Mouse (Mus musculus) fat pad, adult 2 months (tissue): ENCODE measurements around the gene Hectd3.
A peak's percentile ranks its signal among the peaks of the same experiment; 100 is the strongest.

Experiments
- DNase-seq: peaks from one replicate; pipeline ENCODE4 v3.0.0-alpha.2; 2011; ENCODE audit warnings: low read depth, low spot score; ENCODE audit errors: extremely low read depth

Hectd3 gene

DNA sequence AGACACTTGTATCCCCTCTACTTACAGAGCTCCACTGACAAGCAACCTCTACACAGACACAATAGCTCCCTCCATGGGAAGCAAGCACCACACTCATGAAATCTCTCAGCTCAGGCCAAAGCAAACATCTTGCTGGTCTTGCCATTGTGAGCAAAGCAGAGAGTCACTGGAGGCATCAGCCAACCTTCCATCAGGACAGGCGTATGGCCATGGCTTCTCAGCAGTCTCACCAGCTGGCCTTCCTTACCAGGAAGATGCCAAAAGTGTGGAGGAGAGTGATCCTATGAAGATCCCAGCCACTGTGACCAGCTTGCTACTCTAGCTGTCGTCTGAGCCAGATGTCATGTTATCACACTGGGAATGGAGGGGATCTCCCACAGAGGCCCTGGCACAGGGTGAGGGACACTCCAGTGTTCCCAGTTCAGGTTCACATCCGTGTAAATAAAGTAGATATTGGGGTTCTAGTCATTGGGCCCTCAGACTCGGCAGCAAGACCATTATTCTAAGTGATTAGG is 19.8 kb downstream of the Hectd3 start:
- no peak for DNase-seq

DNA sequence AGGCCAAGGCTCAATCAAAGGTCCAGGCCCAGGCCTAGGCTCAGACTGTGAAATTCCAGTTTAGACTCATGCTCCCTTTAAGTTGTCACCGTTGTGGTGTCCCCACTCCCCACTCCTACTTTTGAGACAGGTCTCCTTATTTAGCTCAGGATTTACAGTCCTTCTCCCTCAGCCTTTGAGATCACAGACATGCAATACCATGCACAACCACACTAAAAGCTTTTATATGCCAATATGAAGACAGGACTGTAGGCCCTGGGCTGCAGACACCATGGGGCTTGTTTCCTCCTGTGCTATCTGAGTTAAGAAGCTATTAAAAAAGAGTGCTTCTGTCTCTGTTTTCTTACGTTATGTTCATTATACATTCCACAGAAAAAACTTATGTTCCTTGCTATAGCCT is 22.6 kb downstream of the Hectd3 start:
- DNase-seq = no peak

GRCm38 (mm10) chr4:117018327-117018726 is 23.2 kb downstream of the Hectd3 start:
- no peak for DNase-seq

GRCm38 (mm10) chr4:117019206-117020134 is 24.4 kb downstream of the Hectd3 start, which contains the start of gene Eif2b3:
Gene Eif2b3, plus strand, starts transcription at chr4:117019402.
- no peak for DNase-seq

DNA sequence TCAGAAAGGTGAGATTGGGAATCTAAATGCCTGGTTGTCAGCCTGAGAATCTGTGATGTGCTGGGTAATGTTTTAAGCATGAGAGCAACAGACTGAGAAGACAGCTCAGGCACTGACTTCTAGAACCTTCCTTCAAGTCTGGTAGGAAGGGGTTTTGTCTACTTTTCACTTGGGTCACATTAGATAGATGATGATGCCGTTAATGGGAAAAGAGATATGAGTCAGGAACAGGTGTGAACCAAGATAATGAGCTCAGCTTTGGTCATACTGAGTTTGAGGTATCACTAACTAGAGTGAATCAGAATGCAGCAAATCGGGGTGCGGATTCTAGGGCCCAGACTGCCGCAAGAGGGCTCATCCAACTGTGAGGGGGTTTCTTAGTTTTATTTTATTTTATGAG is 28.4 kb downstream of the Hectd3 start:
- no peak for DNase-seq

DNA sequence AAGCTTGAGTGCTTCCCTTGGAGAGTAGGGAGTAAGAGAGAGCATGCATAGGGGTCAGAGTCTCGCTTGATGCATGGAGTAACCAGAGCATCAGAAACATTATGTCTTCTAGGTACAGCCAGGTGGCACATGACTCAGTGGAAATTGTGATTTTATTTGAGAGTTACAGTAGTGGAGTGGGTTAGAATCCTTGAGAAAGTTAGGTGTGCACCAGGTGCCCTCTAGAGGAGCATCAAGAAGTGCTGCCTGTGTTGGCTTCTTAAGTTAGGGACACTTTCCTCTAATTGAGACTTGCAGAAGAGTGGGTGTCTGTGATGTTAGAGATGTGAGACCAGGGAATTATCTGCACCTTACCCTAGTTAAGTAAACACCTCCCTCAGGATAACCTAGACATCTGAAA is 36.0 kb downstream of the Hectd3 start:
- DNase-seq = no peak

DNA sequence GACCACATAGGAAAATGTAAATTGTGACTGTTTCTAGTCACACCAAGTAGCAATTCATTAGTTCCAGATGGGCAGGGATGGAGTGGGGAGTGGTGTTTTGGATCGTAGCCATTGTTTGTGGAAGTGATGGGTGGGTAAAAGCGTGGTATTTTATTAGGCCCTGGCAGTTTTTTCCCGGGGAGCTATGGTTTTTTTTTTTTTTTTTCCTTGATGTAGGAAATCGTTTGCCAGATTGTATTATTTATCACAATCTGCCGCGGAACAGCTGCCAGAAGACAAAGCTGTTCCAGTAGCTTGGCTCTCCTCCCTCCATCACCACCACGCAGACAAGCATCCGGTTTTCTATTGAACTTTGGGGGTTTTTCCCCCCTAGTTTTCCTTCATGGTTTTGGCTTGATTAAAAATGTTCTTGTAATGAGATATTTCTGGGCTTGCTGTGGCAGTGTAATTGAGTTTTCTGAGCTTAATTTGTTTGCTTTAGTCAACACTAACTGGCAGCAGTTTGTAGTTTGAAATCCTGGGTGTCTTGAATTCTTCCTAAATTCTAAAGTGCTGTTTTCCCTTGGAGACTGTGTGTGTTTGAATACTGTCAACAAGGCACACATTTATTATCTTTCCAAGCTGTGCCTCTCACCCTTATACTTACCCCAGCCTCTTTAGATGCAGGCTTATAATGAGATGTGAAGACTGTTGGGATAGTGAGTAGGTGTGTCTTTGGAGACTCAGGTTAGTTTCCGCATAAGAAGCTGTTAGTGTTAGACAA is 45.0 kb downstream of the Hectd3 start:
- no peak for DNase-seq

DNA sequence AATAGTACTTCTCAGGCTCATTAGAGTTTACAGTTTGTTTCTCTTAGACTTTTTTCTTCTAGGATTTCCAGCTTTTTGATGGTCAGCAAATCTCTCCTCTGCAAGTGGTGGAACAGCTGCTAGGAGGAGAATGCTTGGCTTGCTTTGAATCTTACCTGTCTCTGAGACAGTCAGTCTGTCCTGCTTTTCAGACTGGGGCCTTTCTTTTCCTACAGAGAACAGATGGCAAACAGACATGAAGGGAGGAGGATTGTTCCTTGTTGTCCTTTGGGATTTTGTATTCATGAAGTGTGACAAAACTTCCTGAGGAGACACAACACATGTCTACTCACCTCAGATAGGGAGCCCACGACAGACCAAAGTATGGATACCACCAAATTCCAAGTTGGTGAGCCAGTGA is 45.7 kb downstream of the Hectd3 start:
- no peak for DNase-seq

DNA sequence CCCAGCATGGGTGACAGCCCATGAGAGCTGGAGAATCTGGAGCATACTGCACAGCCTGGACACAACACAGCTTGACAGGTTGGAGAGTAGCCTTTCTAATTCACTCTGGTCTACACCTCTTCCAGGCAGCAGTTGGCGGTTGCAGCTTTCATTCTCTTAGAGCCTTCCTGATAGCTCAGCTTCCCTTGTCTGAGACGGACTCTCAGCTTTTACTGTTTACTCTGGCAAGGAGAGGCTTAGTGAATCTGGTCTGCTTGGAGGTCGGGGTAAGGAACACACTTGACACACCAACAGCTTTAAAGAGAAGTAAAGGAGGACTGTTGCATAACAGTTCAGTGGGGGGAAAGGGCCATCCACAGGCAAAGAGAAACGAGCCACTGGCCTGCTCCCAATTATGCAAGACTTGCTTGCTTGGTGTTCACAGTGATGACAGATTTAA is 46.2 kb downstream of the Hectd3 start:
- DNase-seq = peak; percentile 43

GRCm38 (mm10) chr4:117048836-117049235 is 53.7 kb downstream of the Hectd3 start:
- DNase-seq = no peak

GRCm38 (mm10) chr4:117049485-117049884 is 54.4 kb downstream of the Hectd3 start:
- no peak for DNase-seq

- no peak for DNase-seq
These were observed 57.5 kb downstream of the Hectd3 start for GRCm38 (mm10) chr4:117052626-117053025.

DNA sequence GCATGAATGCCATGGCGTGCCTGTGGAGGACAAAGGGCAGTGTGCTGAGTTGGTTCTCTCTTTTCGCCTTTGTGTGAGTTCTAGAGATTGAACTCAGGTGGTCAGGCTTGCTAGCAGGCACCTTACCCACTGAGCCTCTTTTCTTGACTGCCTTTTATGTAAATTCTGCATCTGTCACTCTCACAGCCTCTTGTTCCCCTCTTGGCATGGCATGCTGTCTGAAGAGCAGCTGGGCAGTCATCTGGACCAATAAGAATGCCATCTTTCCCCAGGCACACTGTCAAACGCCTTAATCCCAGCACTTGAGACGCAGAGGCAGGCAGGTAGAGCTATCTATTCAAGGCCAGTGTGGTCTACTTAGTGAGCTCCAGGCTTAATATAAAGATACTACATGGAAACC is 58.8 kb downstream of the Hectd3 start:
- DNase-seq = no peak
